26 mouse cellular contexts compared by ENCODE assay signal in the genomic region with DNA sequence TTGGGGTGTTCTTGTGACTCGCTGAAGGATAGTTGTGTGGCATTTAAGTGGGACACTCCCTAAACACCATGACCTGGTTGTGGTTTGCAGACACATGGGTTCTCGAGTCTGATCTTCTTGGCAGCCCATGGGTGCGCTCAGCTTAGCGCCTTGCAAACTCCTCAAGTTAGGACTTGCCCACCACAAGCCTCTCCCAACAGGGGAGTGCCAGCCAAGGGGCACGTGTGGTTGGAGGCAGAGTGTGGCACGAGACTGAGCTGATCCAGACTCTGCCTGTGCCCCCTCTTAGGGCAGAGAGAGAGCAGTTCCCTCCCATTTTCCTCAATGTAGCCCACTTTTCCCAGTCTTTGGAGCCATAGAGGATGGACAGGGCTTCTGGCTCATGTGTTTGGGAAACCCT.
"Had no signal": no experiment of that assay in that cellular context is flagged by ENCODE, and none has a peak within 500 bp of the region (broad histone marks: within the 10 kb centered on the region; RNA-seq: fewer than 3 reads in every experiment).

No protein-coding gene starts in this region.

- H3K4me2 ChIP-seq: heart, embryonic 11.5 days; heart, embryonic 13.5 days; heart, embryonic 15.5 days; hindbrain, embryonic 13.5 days; hindbrain, embryonic 15.5 days; kidney, embryonic 15.5 days; limb, embryonic 13.5 days; limb, embryonic 15.5 days; liver, embryonic 12.5 days had no signal

- ATAC-seq: hindbrain, postnatal 0 days; intestine, embryonic 16.5 days; liver, embryonic 12.5 days had no signal

- H3K27ac ChIP-seq: gastrocnemius, adult 2 months; heart, adult 2 months; heart, embryonic 13.5 days; heart, embryonic 15.5 days; hindbrain, embryonic 13.5 days; hindbrain, embryonic 15.5 days; hindbrain, postnatal 0 days; kidney, embryonic 15.5 days; kidney, postnatal 0 days; limb, embryonic 13.5 days; limb, embryonic 15.5 days; liver, embryonic 12.5 days had no signal

- H3K36me3 ChIP-seq: heart, embryonic 13.5 days; heart, embryonic 15.5 days; hindbrain, embryonic 13.5 days; hindbrain, embryonic 15.5 days; kidney, embryonic 15.5 days; limb, embryonic 13.5 days; limb, embryonic 15.5 days; liver, embryonic 12.5 days had no signal

- H3K27me3 ChIP-seq: heart, embryonic 13.5 days; heart, embryonic 15.5 days; hindbrain, embryonic 13.5 days; hindbrain, embryonic 15.5 days; kidney, embryonic 15.5 days; limb, embryonic 13.5 days; limb, embryonic 15.5 days; liver, embryonic 12.5 days had no signal

- DNase-seq: gastrocnemius, adult 2 months; gastrocnemius, postnatal 25 days; heart, adult 11 months; heart, adult 2 months; heart, postnatal 14 days; heart, postnatal 36 days; kidney, adult 11 months; kidney, adult 2 months; kidney, adult 9 months; kidney, postnatal 14 days; kidney, postnatal 36 days; layer of hippocampus, adult 9-11 months; layer of hippocampus, postnatal 36 days; left cerebral cortex, postnatal 4 days had no signal

- H3K4me3 ChIP-seq: gastrocnemius, adult 2 months; heart, adult 2 months; heart, embryonic 13.5 days; heart, embryonic 15.5 days; hindbrain, embryonic 13.5 days; hindbrain, embryonic 15.5 days; kidney, embryonic 15.5 days; limb, embryonic 13.5 days; limb, embryonic 15.5 days; liver, embryonic 12.5 days had no signal

- H3K9ac ChIP-seq: heart, embryonic 13.5 days; heart, embryonic 15.5 days; hindbrain, embryonic 13.5 days; hindbrain, embryonic 15.5 days; kidney, embryonic 15.5 days; limb, embryonic 13.5 days; limb, embryonic 15.5 days; liver, embryonic 12.5 days had no signal

- H3K4me1 ChIP-seq: heart, embryonic 15.5 days; hindbrain, embryonic 15.5 days; limb, embryonic 13.5 days had no signal

- H3K9me3 ChIP-seq: heart, embryonic 13.5 days; heart, embryonic 15.5 days; hindbrain, embryonic 13.5 days; hindbrain, embryonic 15.5 days; kidney, embryonic 15.5 days; limb, embryonic 13.5 days; limb, embryonic 15.5 days; liver, embryonic 12.5 days had no signal
